Mouse (Mus musculus): Measurements from ENCODE around the gene Hoxc11. TPM values are rescaled to one million over a fixed set of nuclear protein-coding genes. Genes with fewer than 3 reads are reported as not detected.

The Hoxc11 gene
- total and polyA plus RNA-seq, 3 experiments, result not detected

DNA sequence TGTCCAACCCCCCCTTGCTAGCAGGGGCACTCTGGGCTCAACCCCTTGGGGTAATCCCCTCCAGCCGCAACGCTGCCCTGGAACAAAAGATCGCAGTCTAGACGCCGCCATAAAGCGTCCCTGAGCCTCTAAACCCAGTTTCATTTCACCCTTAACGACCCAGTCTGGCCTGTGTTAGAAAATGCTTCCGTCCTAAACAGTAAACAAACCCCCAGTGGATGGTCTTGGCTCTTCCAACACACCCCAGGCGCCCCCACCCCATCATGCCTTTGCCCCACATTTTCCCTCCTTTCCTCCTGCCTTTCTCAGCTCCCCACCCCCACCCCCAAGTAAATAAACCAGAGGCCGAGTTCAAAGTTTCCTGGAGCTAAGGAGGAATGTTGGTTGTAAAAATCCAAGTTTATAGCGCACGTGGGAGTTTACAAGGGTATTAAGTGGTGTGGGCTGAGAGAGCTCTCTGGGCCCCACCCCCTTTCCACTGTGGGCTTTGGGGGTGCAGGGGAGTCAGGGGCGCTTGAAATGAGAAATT is 5.5 kb downstream of the Hoxc11 start:
- Histone ChIP-seq H3K4me2 (ENCODE audit: insufficient read depth, low read depth, poor library complexity, severe bottlenecking) (peak overlapping the region; percentile 95), H3K27ac (ENCODE audit: insufficient read depth, low read depth) (no peak overlapping the region), H3K9me3 (replicated peaks; ENCODE audit: low read length) (peaks cover 6% of the 10 kb centered on the region), H3K4me1 (ENCODE audit: control insufficient read depth in 1 of 2, insufficient read depth in 2 of 2) (peaks cover 0 to 23% of the 10 kb centered on the region in 2 experiments; a peak in 3 of 4 replicates), H3K36me3 (replicated peaks in 1 of 2; ENCODE audit: control insufficient read depth in 1 of 2, insufficient read depth in 1 of 2, low read length in 1 of 2) (no peaks in the 10 kb centered on the region), H3K79me2 (replicated peaks; ENCODE audit: control insufficient read depth, extremely low read depth, insufficient read depth, poor library complexity, severe bottlenecking) (no peaks in the 10 kb centered on the region), H3K4me3 (replicated peaks in 1 of 3; ENCODE audit: low read depth in 2 of 3, low read length in 2 of 3, poor library complexity in 1 of 3) (peak overlapping the region; percentile 12 to 30 (median 25)), H3K27me3 (replicated peaks) (peaks cover 95% of the 10 kb centered on the region), H3K9ac (ENCODE audit: insufficient read depth, low read depth) (no peak overlapping the region)
- no peak for DNase-seq (ENCODE audit: extremely low read depth)
- TF ChIP-seq NELFE (IDR thresholded peaks at IDR 0.05; ENCODE audit: low read depth, low read length) (no peak), HCFC1 (IDR thresholded peaks at IDR 0.05; ENCODE audit: low read depth, low read length) (no peak), E2F4 (IDR thresholded peaks at IDR 0.05; ENCODE audit: insufficient replicate concordance, low read depth, low read length) (no peak), POLR2A (IDR thresholded peaks at IDR 0.05; ENCODE audit: low read depth, low read length) (no peak), CHD1 (IDR thresholded peaks at IDR 0.05; ENCODE audit: low read depth, low read length) (no peak), GABPA (IDR thresholded peaks at IDR 0.05; ENCODE audit: insufficient replicate concordance, low read depth, low read length) (no peak), PAX5 (IDR thresholded peaks at IDR 0.05; ENCODE audit: low read length) (no peak), MAX (IDR thresholded peaks at IDR 0.05; ENCODE audit: low read length) (no peak), RCOR1 (conservative IDR thresholded peaks at IDR 0.05; ENCODE audit: low read depth, low read length) (no peak), MEF2A (IDR thresholded peaks at IDR 0.05; ENCODE audit: borderline replicate concordance, low read depth, low read length) (no peak), NRF1 (IDR thresholded peaks at IDR 0.05; ENCODE audit: low read depth, low read length) (no peak), CTCF (conservative IDR thresholded peaks at IDR 0.05 in 1 of 2, IDR thresholded peaks at IDR 0.05 in 1 of 2; ENCODE audit: low read depth in 2 of 2, low read length in 2 of 2) (no peak), USF1 (IDR thresholded peaks at IDR 0.05; ENCODE audit: low read depth, low read length) (no peak), KAT2A (IDR thresholded peaks at IDR 0.05; ENCODE audit: insufficient replicate concordance, low read length) (no peak), ELF1 (IDR thresholded peaks at IDR 0.05; ENCODE audit: low read depth, low read length) (no peak), ZC3H11A (IDR thresholded peaks at IDR 0.05; ENCODE audit: low read depth, low read length) (no peak), SIN3A (IDR thresholded peaks at IDR 0.05; ENCODE audit: low read length) (no peak), ZMIZ1 (IDR thresholded peaks at IDR 0.05; ENCODE audit: low read depth, low read length) (no peak), ETS1 (conservative IDR thresholded peaks at IDR 0.05; ENCODE audit: low read depth, low read length) (no peak)
- in situ Hi-C loops (cut with MboI; ENCODE audit: low pct_ligation_motif_present, low pct_unique_long_range_greater_than_20kb, low sequenced_read_pairs) (no loop called here), dilution Hi-C loops (cut with MboI; ENCODE audit: extremely low pct_ligation_motif_present, extremely low pct_unique_long_range_greater_than_20kb, low sequenced_read_pairs) (no loop called here)

DNA sequence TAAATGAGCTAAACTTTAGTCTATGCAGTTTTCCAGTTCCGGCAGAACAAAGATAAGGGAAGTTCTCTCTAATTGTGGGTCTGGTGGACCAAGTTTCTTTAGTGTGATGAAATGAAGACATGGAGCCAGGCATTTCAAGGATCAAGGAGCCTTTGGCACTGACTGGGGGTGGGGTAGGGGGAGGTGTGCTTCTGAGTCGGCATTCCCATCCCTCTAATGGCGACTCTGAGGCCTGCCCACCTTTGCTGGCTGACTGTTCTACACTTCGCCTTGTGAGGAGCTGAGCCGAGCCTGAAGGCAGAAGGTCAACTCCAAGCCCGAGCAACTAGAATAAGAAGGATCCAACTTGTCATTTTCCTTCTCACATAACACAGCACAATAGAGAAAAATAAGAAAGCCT is 7.5 kb downstream of the Hoxc11 start:
- in situ Hi-C loops (cut with MboI; ENCODE audit: low pct_ligation_motif_present, low pct_unique_long_range_greater_than_20kb, low sequenced_read_pairs), result no loop called here
- Histone ChIP-seq H3K79me2 (replicated peaks; ENCODE audit: control insufficient read depth, extremely low read depth, insufficient read depth, poor library complexity, severe bottlenecking) (no peaks in the 10 kb centered on the region), H3K4me3 (replicated peaks in 1 of 3; ENCODE audit: low read depth in 2 of 3, low read length in 2 of 3, poor library complexity in 1 of 3) (no peak overlapping the region), H3K9me3 (replicated peaks; ENCODE audit: low read length) (no peaks in the 10 kb centered on the region), H3K36me3 (replicated peaks in 1 of 2; ENCODE audit: control insufficient read depth in 1 of 2, insufficient read depth in 1 of 2, low read length in 1 of 2) (no peaks in the 10 kb centered on the region), H3K4me1 (ENCODE audit: control insufficient read depth in 1 of 2, insufficient read depth in 2 of 2) (peaks cover under 1 to 29% of the 10 kb centered on the region in 2 experiments; a peak in 3 of 4 replicates), H3K27ac (ENCODE audit: insufficient read depth, low read depth) (no peak overlapping the region), H3K4me2 (ENCODE audit: insufficient read depth, low read depth, poor library complexity, severe bottlenecking) (no peak overlapping the region), H3K27me3 (replicated peaks) (peaks cover 95% of the 10 kb centered on the region), H3K9ac (ENCODE audit: insufficient read depth, low read depth) (no peak overlapping the region)
- dilution Hi-C loops (cut with MboI; ENCODE audit: extremely low pct_ligation_motif_present, extremely low pct_unique_long_range_greater_than_20kb, low sequenced_read_pairs), result no loop called here
- TF ChIP-seq MXI1 (IDR thresholded peaks at IDR 0.05; ENCODE audit: low read depth, low read length) (no peak), ELF1 (IDR thresholded peaks at IDR 0.05; ENCODE audit: low read depth, low read length) (no peak), E2F4 (IDR thresholded peaks at IDR 0.05; ENCODE audit: insufficient replicate concordance, low read depth, low read length) (no peak), ZNF384 (IDR thresholded peaks at IDR 0.05; ENCODE audit: low read depth, low read length) (no peak), ZMIZ1 (IDR thresholded peaks at IDR 0.05; ENCODE audit: low read depth, low read length) (no peak), GABPA (IDR thresholded peaks at IDR 0.05; ENCODE audit: insufficient replicate concordance, low read depth, low read length) (no peak), MAZ (IDR thresholded peaks at IDR 0.05; ENCODE audit: low read depth, low read length) (no peak), SIN3A (IDR thresholded peaks at IDR 0.05; ENCODE audit: low read length) (no peak), KAT2A (IDR thresholded peaks at IDR 0.05; ENCODE audit: insufficient replicate concordance, low read length) (no peak), CHD2 (IDR thresholded peaks at IDR 0.05; ENCODE audit: low read length) (no peak), NRF1 (IDR thresholded peaks at IDR 0.05; ENCODE audit: low read depth, low read length) (no peak), IRF4 (IDR thresholded peaks at IDR 0.05; ENCODE audit: low read depth, low read length) (no peak), UBTF (IDR thresholded peaks at IDR 0.05; ENCODE audit: low read depth, low read length) (no peak), HCFC1 (IDR thresholded peaks at IDR 0.05; ENCODE audit: low read depth, low read length) (no peak)
- DNase-seq (ENCODE audit: extremely low read depth), result no peak
